Mouse (Mus musculus) lung, postnatal 0 days (tissue): ENCODE measurements around the gene Vamp9. TPM values are rescaled to one million over a fixed set of nuclear protein-coding genes. Genes with fewer than 3 reads are reported as not detected.

Experiments
- ATAC-seq: fragments of 200-750 bp; cut with Nextera tagmentation; 2 replicates; pipeline ENCODE4 v1.8.0; 2017; ENCODE audit warnings: moderate library complexity
- DNase-seq: peaks from one replicate; pipeline ENCODE4 v3.0.0-alpha.2; 2016; ENCODE audit warnings: low spot score
- H3K27ac ChIP-seq: fragments of 300-500 bp; sonication (generic); 2 replicates; pipeline ENCODE4 v1.5.1; 2014; ENCODE audit warnings: antibody characterized with exemption, mild to moderate bottlenecking, low read length, mixed read lengths
- H3K27me3 ChIP-seq: fragments of 300-500 bp; sonication (generic); replicated peaks from 2 replicates; pipeline ENCODE4 v1.6.1; 2014; ENCODE audit warnings: low read length, mixed read lengths; ENCODE audit not compliant: insufficient read depth
- H3K36me3 ChIP-seq: fragments of 300-500 bp; sonication (generic); 2 replicates; pipeline ENCODE4 v1.6.1; 2014; ENCODE audit warnings: low read length, mixed read lengths; ENCODE audit not compliant: insufficient read depth
- H3K4me1 ChIP-seq: fragments of 300-500 bp; sonication (generic); 2 replicates; pipeline ENCODE4 v1.6.1; 2014; ENCODE audit warnings: antibody characterized with exemption, low read depth, low read length, mixed read lengths; ENCODE audit not compliant: insufficient read depth
- H3K4me2 ChIP-seq: fragments of 300-500 bp; sonication (generic); replicated peaks from 2 replicates; pipeline ENCODE4 v1.6.1; 2014; ENCODE audit warnings: low read depth, mild to moderate bottlenecking, low read length, moderate library complexity, mixed read lengths
- H3K4me3 ChIP-seq: fragments of 300-500 bp; sonication (generic); 2 replicates; pipeline ENCODE4 v1.5.1; 2014; ENCODE audit warnings: low read depth, low read length
- H3K9ac ChIP-seq: fragments of 300-500 bp; sonication (generic); replicated peaks from 2 replicates; pipeline ENCODE4 v1.6.1; 2014; ENCODE audit warnings: low read depth, mild to moderate bottlenecking
- H3K9me3 ChIP-seq: fragments of 300-500 bp; sonication (generic); 2 replicates; pipeline ENCODE4 v1.6.1; 2016; ENCODE audit warnings: low read length, mixed read lengths
- CTCF ChIP-seq: IDR thresholded peaks from 2 replicates; pipeline ENCODE4 v1.5.1; 2016; ENCODE audit warnings: antibody characterized with exemption, mild to moderate bottlenecking
- EP300 ChIP-seq: IDR thresholded peaks from 2 replicates; pipeline ENCODE4 v1.6.1; 2016; ENCODE audit warnings: antibody characterized with exemption, mild to moderate bottlenecking, control low read depth
- WGBS: fragments of 180-500 bp; shearing (Covaris S2); extraction: QIAGEN DNeasy Blood & Tissue Kit; methylation state at CpG from one replicate; pipeline ENCODE4 v1.1.7; 2014; 5-methylcytosine and 5-hydroxymethylcytosine counted together
- polyA plus RNA-seq: library from polyadenylated mRNA; unstranded; fragments of >200 nt; fragmentation: Nextera tagmentation; extraction: Ambion mirVana; gene quantifications from 2 replicates; pipeline ENCODE4 v1.2.1, GENCODE M21; 2015

Gene Vamp9
- polyA plus RNA-seq, 1 experiment from 2014 or later = not detected

DNA sequence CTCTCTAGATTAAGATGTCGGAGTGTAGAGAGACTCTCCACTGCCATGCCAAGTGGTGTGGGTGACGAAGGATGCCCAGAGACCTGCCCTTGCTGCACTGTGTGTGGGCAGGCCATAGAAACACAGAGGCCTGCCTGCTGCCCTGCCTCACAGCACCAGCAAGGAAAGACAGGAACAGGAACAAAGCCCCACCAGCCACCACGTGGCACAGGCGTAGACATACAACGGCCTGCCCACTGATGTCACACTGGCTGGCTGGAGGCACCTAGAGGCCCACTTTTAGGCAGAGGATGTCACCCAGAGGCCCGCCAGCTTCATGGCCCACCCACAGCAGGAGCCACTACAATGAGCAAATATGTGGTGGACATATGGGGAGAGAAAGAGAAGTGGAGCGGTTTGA, 94.0 kb downstream of the Vamp9 start:
- ATAC-seq (no peak), DNase-seq (no peak)
- H3K27ac ChIP-seq = no peak overlapping the region
- H3K9me3 ChIP-seq = no peaks in the 10 kb centered on the region
- H3K4me2 ChIP-seq = no peak overlapping the region
- WGBS = 69% methylated on average over 7 of the region's 7 CpGs
- no peak overlapping the region for H3K9ac ChIP-seq
- H3K4me1 ChIP-seq = no peaks in the 10 kb centered on the region
- H3K4me3 ChIP-seq = no peak overlapping the region
- no peaks in the 10 kb centered on the region for H3K27me3 ChIP-seq
- TF ChIP-seq CTCF (no peak), EP300 (no peak)
- H3K36me3 ChIP-seq = no peaks in the 10 kb centered on the region

DNA sequence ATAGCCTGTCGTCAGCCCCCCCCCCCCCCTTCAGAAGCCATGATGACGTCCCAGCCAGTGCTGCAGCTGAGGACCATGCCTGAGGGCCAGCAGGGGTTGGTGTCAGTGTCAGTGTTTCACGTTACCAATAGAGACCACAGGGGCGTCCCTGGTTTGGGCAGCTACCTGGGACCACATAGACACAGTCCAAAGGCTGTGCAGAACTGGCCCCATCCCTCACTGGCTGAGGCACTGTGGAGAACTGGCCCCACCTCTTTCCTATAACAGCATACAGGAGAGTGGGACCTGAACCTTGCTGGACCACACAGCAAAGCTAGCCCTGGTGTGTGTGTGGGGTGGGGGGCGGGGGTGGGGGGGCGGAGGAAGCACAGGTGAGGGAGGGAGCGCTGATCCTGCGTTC, 94.4 kb downstream of the Vamp9 start:
- Histone ChIP-seq H3K27me3 (no peaks in the 10 kb centered on the region), H3K4me1 (no peaks in the 10 kb centered on the region), H3K4me3 (no peak overlapping the region), H3K9me3 (no peaks in the 10 kb centered on the region), H3K27ac (no peak overlapping the region), H3K4me2 (no peak overlapping the region), H3K9ac (no peak overlapping the region), H3K36me3 (no peaks in the 10 kb centered on the region)
- ATAC-seq (no peak), DNase-seq (no peak)
- 45% methylated on average over 7 of the region's 8 CpGs for WGBS
- no peak for TF ChIP-seq EP300
- TF ChIP-seq CTCF = no peak

Other genes with a start within 250 kb of the Vamp9 start
- 33.9 and 36.3 TPM in 2 replicates for gene Rasgef1b, start 177.2 kb upstream of the Vamp9 start, polyA plus RNA-seq
- 44.0 and 51.4 TPM in 2 replicates for gene Hnrnpd, start 72.7 kb downstream of the Vamp9 start, polyA plus RNA-seq
- gene 4930524J08Rik, start 72.8 kb downstream of the Vamp9 start, polyA plus RNA-seq = 3.0 and 3.4 TPM in 2 replicates
- gene Hnrnpdl, start 133.4 kb downstream of the Vamp9 start, polyA plus RNA-seq = 59.5 and 70.9 TPM in 2 replicates
- gene Enoph1, start 133.7 kb downstream of the Vamp9 start, polyA plus RNA-seq = 27.9 and 29.6 TPM in 2 replicates